Mouse (Mus musculus) embryonic facial prominence, embryonic 15.5 days (tissue): ENCODE data around the gene Cth. TPM values are rescaled to one million over a fixed set of nuclear protein-coding genes. Genes with fewer than 3 reads are reported as not detected.

ENCODE experiments used
- ATAC-seq: fragments of 200-750 bp; cut with Nextera tagmentation; 2 replicates; pipeline ENCODE4 v1.8.0; 2017; ENCODE audit warnings: low read depth, moderate TSS enrichment; ENCODE audit not compliant: insufficient number of reproducible peaks, low FRiP score, low TSS enrichment
- H3K27ac ChIP-seq: fragments of 300-500 bp; sonication (generic); replicated peaks from 2 replicates; pipeline ENCODE4 v1.5.1; 2015; ENCODE audit warnings: mild to moderate bottlenecking, inconsistent platforms
- H3K27me3 ChIP-seq: fragments of 300-500 bp; sonication (generic); 2 replicates; pipeline ENCODE4 v1.6.1; 2015; ENCODE audit warnings: inconsistent platforms
- H3K36me3 ChIP-seq: fragments of 300-500 bp; sonication (generic); 2 replicates; pipeline ENCODE4 v1.6.1; 2015; ENCODE audit warnings: mild to moderate bottlenecking, inconsistent platforms
- H3K4me1 ChIP-seq: fragments of 300-500 bp; sonication (generic); 2 replicates; pipeline ENCODE4 v1.6.1; 2015; ENCODE audit warnings: inconsistent platforms
- H3K4me2 ChIP-seq: fragments of 300-500 bp; sonication (generic); replicated peaks from 2 replicates; pipeline ENCODE4 v1.6.1; 2015; ENCODE audit warnings: mild to moderate bottlenecking, inconsistent platforms
- H3K4me3 ChIP-seq: fragments of 300-500 bp; sonication (generic); replicated peaks from 2 replicates; pipeline ENCODE4 v1.5.1; 2015; ENCODE audit warnings: mild to moderate bottlenecking, inconsistent platforms
- H3K9ac ChIP-seq: fragments of 300-500 bp; sonication (generic); 2 replicates; pipeline ENCODE4 v1.6.1; 2015; ENCODE audit warnings: inconsistent platforms
- H3K9me3 ChIP-seq: fragments of 300-500 bp; sonication (generic); replicated peaks from 2 replicates; pipeline ENCODE4 v1.6.1; 2016; ENCODE audit warnings: inconsistent platforms
- WGBS: fragments of 180-500 bp; shearing (Covaris S2); methylation state at CpG from one replicate; pipeline ENCODE4 v1.1.7; 2015; 5-methylcytosine and 5-hydroxymethylcytosine counted together
- polyA plus RNA-seq: library from polyadenylated mRNA; unstranded; fragments of >200 nt; fragmentation: Nextera tagmentation; extraction: Ambion mirVana; gene quantifications from 2 replicates; pipeline ENCODE4 v1.2.1, GENCODE M21; 2015

Cth gene
- polyA plus RNA-seq, 1 experiment from 2014 or later, result 12.2 TPM

GRCm38 (mm10) chr3:157872897-157873296 lies 52.0 kb downstream of the Cth start:
- no peaks in the 10 kb centered on the region for H3K4me1 ChIP-seq
- H3K36me3 ChIP-seq, result no peaks in the 10 kb centered on the region
- 76% methylated on average over 4 of the region's 4 CpGs for WGBS
- no peak overlapping the region for H3K9ac ChIP-seq
- H3K27ac ChIP-seq, result no peak overlapping the region
- no peak for ATAC-seq
- no peak overlapping the region for H3K4me3 ChIP-seq
- no peak overlapping the region for H3K4me2 ChIP-seq
- no peaks in the 10 kb centered on the region for H3K9me3 ChIP-seq
- H3K27me3 ChIP-seq, result no peaks in the 10 kb centered on the region

GRCm38 (mm10) chr3:157867836-157868235 lies 57.0 kb downstream of the Cth start:
- H3K9ac ChIP-seq, result no peak overlapping the region
- no peak overlapping the region for H3K27ac ChIP-seq
- no peak overlapping the region for H3K4me3 ChIP-seq
- 75% methylated on average over 2 of the region's 2 CpGs for WGBS
- no peaks in the 10 kb centered on the region for H3K9me3 ChIP-seq
- no peak for ATAC-seq
- no peaks in the 10 kb centered on the region for H3K27me3 ChIP-seq
- H3K36me3 ChIP-seq, result no peaks in the 10 kb centered on the region
- no peak overlapping the region for H3K4me2 ChIP-seq
- no peaks in the 10 kb centered on the region for H3K4me1 ChIP-seq

GRCm38 (mm10) chr3:157866251-157866650 lies 58.6 kb downstream of the Cth start:
- Histone ChIP-seq H3K9ac (no peak overlapping the region), H3K4me2 (no peak overlapping the region), H3K4me3 (no peak overlapping the region), H3K27ac (no peak overlapping the region), H3K36me3 (no peaks in the 10 kb centered on the region), H3K4me1 (no peaks in the 10 kb centered on the region), H3K9me3 (no peaks in the 10 kb centered on the region), H3K27me3 (no peaks in the 10 kb centered on the region)
- 57% methylated on average over 4 of the region's 4 CpGs for WGBS
- ATAC-seq, result no peak

GRCm38 (mm10) chr3:157865848-157866247 lies 59.0 kb downstream of the Cth start:
- H3K27me3 ChIP-seq, result no peaks in the 10 kb centered on the region
- H3K36me3 ChIP-seq, result no peaks in the 10 kb centered on the region
- H3K27ac ChIP-seq, result no peak overlapping the region
- H3K4me1 ChIP-seq, result no peaks in the 10 kb centered on the region
- no peak overlapping the region for H3K4me3 ChIP-seq
- H3K9ac ChIP-seq, result no peak overlapping the region
- no peaks in the 10 kb centered on the region for H3K9me3 ChIP-seq
- ATAC-seq, result no peak
- WGBS, result 75% methylated on average over 2 of the region's 2 CpGs
- H3K4me2 ChIP-seq, result no peak overlapping the region

GRCm38 (mm10) chr3:157865431-157865830 lies 59.4 kb downstream of the Cth start:
- Histone ChIP-seq H3K9me3 (no peaks in the 10 kb centered on the region), H3K4me1 (no peaks in the 10 kb centered on the region), H3K9ac (no peak overlapping the region), H3K27ac (no peak overlapping the region), H3K36me3 (no peaks in the 10 kb centered on the region), H3K27me3 (no peaks in the 10 kb centered on the region), H3K4me2 (no peak overlapping the region), H3K4me3 (no peak overlapping the region)
- 79% methylated on average over 6 of the region's 6 CpGs for WGBS
- ATAC-seq, result no peak

GRCm38 (mm10) chr3:157852806-157853205 lies 72.1 kb downstream of the Cth start:
- no peaks in the 10 kb centered on the region for H3K9me3 ChIP-seq
- no peaks in the 10 kb centered on the region for H3K4me1 ChIP-seq
- no peak overlapping the region for H3K9ac ChIP-seq
- H3K36me3 ChIP-seq, result no peaks in the 10 kb centered on the region
- no peak overlapping the region for H3K4me2 ChIP-seq
- ATAC-seq, result no peak
- no peak overlapping the region for H3K27ac ChIP-seq
- H3K27me3 ChIP-seq, result no peaks in the 10 kb centered on the region
- H3K4me3 ChIP-seq, result no peak overlapping the region
- 46% methylated on average over 1 of the region's 1 CpGs for WGBS

- Histone ChIP-seq H3K36me3 (no peaks in the 10 kb centered on the region), H3K4me1 (no peaks in the 10 kb centered on the region), H3K9me3 (no peaks in the 10 kb centered on the region), H3K27ac (no peak overlapping the region), H3K27me3 (no peaks in the 10 kb centered on the region), H3K4me3 (no peak overlapping the region), H3K4me2 (no peak overlapping the region), H3K9ac (no peak overlapping the region)
- no peak for ATAC-seq
- 29% methylated on average over 2 of the region's 2 CpGs for WGBS
Observed at GRCm38 (mm10) chr3:157848503-157848902, 76.4 kb downstream of the Cth start.

GRCm38 (mm10) chr3:157847338-157848284 lies 77.3 kb downstream of the Cth start:
- ATAC-seq, result no peak
- Histone ChIP-seq H3K36me3 (no peaks in the 10 kb centered on the region), H3K27ac (no peak overlapping the region), H3K27me3 (no peaks in the 10 kb centered on the region), H3K9ac (no peak overlapping the region), H3K9me3 (no peaks in the 10 kb centered on the region), H3K4me3 (no peak overlapping the region), H3K4me2 (no peak overlapping the region), H3K4me1 (no peaks in the 10 kb centered on the region)
- 56% methylated on average over 7 of the region's 7 CpGs for WGBS

Other genes starting within 250 kb of the Cth start
- 19.7 and 20.9 TPM in 2 replicates for gene Ankrd13c, start 22.2 kb upstream of the Cth start, polyA plus RNA-seq
- gene Srsf11, start 111.6 kb upstream of the Cth start, polyA plus RNA-seq, result 285 and 288 TPM in 2 replicates
- 40.0 and 42.5 TPM in 2 replicates for gene Lrrc40, start 111.6 kb upstream of the Cth start, polyA plus RNA-seq